Mouse (Mus musculus) thymus, postnatal 10 days (tissue): Measurements from ENCODE around the gene Irf9.

Experiments used
- DNase-seq, 2 experiments: peaks; one replicate each; pipeline ENCODE4 v3.0.0; 2021; ENCODE audit warnings: low spot score in 2 of 2

Gene Irf9

GRCm38 (mm10) chr14:55580731-55581130, 22.6 kb upstream of the Irf9 start:
- no peak for DNase-seq

- no peak for DNase-seq
Observed at GRCm38 (mm10) chr14:55581981-55582681, 21.2 kb upstream of the Irf9 start.

DNA sequence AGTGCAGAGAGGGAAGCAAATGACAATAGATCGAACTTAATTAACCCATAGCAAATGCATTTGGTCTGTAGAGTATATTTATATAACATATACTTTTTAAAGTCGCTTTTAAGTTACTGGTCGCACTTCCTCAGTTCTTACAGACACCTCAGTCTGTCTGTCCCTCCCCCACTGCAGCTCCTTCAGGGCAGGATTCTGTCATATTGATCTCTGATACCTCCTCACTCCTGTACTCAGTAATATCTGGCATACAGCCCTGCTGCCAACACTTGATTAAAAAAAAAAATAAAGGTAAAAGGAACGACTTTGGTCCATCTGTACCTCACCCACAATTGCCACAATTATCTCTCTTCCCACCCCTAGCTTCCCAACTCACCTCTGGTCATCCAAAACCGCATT, 19.1 kb upstream of the Irf9 start:
- no peak for DNase-seq

- DNase-seq: peak in 1 of 2 experiments; percentile 37
Observed at GRCm38 (mm10) chr14:55584702-55585565, 18.4 kb upstream of the Irf9 start, which contains the start of gene Emc9. TSS of gene Emc9 (minus strand) at chr14:55585302.

DNA sequence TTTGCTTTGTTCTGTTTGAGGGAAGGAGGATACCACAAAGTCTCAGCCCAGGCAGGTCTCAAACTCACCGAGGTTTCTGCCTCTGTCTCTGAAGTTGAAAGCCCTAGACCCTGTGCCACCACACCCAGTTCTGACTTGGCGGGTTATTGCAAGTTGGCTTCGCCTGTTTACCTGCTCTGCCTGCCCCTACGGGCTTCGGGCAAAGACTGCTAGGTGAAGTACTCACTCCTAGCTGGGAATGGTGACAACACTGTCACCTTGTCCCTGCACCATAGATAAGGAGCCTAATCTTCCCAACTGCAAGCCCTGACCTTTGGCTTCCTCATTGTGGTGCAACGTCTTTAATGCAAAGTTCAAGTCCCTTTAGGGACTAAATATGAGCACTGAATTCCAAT, 17.8 kb upstream of the Irf9 start:
- DNase-seq: no peak

GRCm38 (mm10) chr14:55586149-55586548, 17.2 kb upstream of the Irf9 start:
- DNase-seq: no peak

- DNase-seq: no peak
Observed at GRCm38 (mm10) chr14:55589271-55589670, 14.1 kb upstream of the Irf9 start.

GRCm38 (mm10) chr14:55589771-55590448, 13.5 kb upstream of the Irf9 start:
- no peak for DNase-seq

- peak; percentile 58 to 71 for DNase-seq
Observed at GRCm38 (mm10) chr14:55590748-55591330, 12.5 kb upstream of the Irf9 start, which contains the start of gene Psme2. TSS of gene Psme2 (minus strand) at chr14:55591113.

GRCm38 (mm10) chr14:55591331-55591891, 12.0 kb upstream of the Irf9 start, which contains the start of gene Rnf31:
TSS of gene Rnf31 (plus strand) at chr14:55591708.
- peak; percentile 75 to 80 for DNase-seq

DNA sequence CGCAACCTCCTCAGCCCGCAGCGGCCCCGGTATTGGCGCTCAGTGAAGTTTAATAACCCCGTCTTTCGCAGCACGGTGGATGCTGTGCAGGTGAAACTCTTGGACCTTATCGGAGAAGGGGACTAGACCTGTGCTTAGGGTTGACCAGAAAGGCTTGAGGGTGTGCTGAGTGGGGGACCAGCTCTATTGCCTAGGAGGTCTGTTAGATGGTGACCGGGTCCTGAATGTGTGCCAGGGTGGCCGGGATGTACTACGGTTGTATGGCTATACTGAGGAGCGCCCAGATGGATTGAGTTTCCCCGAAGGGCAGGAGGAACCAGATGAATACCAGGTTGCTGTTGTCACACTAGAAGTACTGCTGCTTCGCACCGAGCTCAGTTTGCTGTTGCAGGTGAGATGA, 11.1 kb upstream of the Irf9 start:
- DNase-seq: no peak

GRCm38 (mm10) chr14:55596036-55596690, 7.2 kb upstream of the Irf9 start:
- DNase-seq: no peak

DNA sequence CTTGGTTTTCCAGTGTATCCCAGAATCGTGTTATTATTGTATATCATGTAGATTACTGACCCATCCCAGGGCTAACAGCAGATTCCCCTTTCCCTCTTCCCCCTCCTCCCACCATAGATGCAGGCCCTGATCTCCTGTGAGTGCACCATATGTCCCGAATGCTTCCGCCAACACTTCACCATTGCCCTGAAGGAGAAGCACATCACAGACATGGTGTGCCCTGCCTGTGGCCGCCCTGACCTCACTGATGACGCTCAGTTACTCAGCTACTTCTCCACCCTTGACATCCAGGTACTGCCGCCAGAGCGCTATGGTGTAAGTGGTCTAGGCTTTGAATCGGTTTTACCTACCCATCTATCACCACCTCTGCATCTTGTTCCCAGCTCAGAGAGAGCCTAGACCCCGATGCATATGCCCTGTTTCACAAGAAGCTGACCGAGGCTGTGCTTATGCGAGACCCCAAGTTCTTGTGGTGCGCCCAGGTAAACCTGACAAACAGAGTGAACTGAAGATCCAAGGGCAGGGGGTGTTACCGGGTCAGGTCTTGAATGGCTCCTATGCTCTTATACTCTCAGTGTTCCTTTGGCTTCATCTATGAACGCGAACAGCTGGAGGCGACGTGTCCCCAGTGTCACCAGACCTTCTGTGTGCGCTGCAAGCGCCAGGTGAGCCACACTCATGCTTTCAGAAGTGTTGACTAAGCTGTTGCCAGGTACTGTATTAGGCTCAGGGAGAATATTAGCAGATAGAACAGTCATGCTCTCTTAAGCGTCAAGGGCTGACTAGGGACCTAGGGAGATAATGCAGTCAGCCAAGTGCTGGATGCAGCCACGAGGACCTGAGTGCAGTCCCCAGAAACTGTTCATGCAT, 4.6 kb upstream of the Irf9 start:
- DNase-seq: no peak

DNA sequence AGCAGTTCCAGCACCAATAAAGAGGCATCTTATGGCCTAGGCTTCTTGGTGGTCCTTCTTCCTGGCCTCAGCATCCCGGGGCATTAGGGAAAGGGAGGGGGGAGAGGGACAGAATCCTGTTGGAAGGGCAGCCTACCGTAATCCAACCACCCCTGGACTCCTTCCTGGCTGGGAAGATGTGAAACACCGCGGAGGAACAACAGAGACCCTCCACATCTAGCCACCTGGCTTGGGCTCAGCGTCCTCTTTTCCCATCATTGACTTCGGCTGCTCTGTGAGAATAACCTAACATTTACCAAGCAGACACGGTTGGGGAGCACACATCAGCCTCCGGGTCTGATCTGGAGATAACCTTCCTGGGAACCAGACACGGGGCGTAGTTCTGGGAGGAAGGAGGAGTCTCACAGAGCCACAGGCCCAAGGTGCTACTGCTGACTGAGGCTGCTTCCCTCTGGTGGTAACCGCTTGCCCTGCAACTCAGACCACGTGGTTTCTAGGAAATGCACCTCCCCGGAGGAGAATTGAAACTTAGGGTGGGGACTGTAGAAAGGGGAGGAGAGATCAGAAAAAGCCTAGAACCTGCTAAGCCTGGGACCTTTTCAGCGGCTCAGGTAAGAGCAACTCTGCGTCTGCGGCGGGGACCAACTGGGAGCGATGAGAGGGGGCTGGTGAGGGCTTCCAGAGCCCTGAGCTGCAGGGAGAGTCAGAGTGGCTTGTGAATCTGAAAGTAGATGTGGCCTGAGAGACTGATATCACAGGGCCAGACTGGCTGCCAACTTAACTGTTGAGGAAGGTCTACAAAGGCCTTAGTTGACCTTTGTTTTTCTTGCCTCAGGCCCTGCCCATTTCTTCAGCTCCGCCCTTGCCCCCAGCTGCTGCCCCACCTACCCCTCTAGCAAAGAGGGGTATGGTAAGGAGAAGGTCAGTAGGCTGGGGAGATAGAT, 534 bp downstream of the Irf9 start:
- DNase-seq: peak; percentile 90

DNA sequence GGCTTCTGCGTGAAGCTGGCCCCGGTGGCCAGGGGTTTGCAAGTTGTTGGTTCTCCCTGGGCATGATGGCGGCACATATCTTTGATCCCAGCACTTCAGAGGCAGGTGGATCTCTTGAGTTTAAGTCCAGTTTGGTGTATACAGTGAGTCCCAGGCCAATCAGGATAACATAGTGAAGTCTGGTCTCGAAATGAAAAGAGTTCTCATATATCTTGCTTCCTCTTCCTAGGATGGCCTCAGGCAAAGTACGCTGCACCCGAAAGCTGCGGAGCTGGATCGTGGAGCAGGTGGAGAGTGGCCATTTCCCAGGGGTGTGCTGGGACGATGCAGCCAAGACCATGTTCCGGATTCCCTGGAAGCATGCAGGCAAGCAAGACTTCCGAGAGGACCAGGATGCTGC, 1.5 kb downstream of the Irf9 start:
- no peak for DNase-seq

GRCm38 (mm10) chr14:55605743-55606459, 2.5 kb downstream of the Irf9 start:
- DNase-seq: no peak

DNA sequence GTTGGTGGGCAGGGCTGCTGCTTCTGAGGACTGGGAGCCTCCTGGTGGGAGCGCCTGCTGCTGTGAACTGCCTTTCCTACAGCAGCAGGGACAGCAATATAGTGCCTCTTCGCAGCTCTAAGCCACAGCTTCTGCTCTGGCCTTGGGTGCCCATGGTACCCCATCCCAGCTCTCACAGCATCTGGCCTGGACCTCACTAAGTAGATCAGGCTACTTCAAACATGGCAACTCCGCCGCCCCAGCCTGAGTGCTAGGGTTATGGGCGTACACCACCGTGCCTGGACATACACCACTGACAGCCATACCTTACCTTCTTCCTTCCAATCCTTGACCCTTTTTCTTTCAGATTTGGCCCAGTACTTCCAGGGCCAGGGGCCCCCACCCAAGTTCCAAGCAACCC, 5.0 kb downstream of the Irf9 start:
- DNase-seq: no peak

- DNase-seq: no peak
Observed at GRCm38 (mm10) chr14:55613346-55613745, 10.0 kb downstream of the Irf9 start.
